Mouse (Mus musculus) lung, postnatal 0 days (tissue): Measurements from ENCODE around the gene Opcml. TPM values are rescaled to one million over a fixed set of nuclear protein-coding genes. Genes with fewer than 3 reads are reported as not detected.

Source experiments
- ATAC-seq: fragments of 200-750 bp; cut with Nextera tagmentation; 2 replicates; pipeline ENCODE4 v1.8.0; 2017; ENCODE audit warnings: moderate library complexity
- DNase-seq: peaks from one replicate; pipeline ENCODE4 v3.0.0-alpha.2; 2016; ENCODE audit warnings: low spot score
- H3K27ac ChIP-seq: fragments of 300-500 bp; sonication (generic); 2 replicates; pipeline ENCODE4 v1.5.1; 2014; ENCODE audit warnings: antibody characterized with exemption, mild to moderate bottlenecking, low read length, mixed read lengths
- H3K27me3 ChIP-seq: fragments of 300-500 bp; sonication (generic); replicated peaks from 2 replicates; pipeline ENCODE4 v1.6.1; 2014; ENCODE audit warnings: low read length, mixed read lengths; ENCODE audit not compliant: insufficient read depth
- H3K36me3 ChIP-seq: fragments of 300-500 bp; sonication (generic); 2 replicates; pipeline ENCODE4 v1.6.1; 2014; ENCODE audit warnings: low read length, mixed read lengths; ENCODE audit not compliant: insufficient read depth
- H3K4me1 ChIP-seq: fragments of 300-500 bp; sonication (generic); 2 replicates; pipeline ENCODE4 v1.6.1; 2014; ENCODE audit warnings: antibody characterized with exemption, low read depth, low read length, mixed read lengths; ENCODE audit not compliant: insufficient read depth
- H3K4me2 ChIP-seq: fragments of 300-500 bp; sonication (generic); replicated peaks from 2 replicates; pipeline ENCODE4 v1.6.1; 2014; ENCODE audit warnings: low read depth, mild to moderate bottlenecking, low read length, moderate library complexity, mixed read lengths
- H3K4me3 ChIP-seq: fragments of 300-500 bp; sonication (generic); 2 replicates; pipeline ENCODE4 v1.5.1; 2014; ENCODE audit warnings: low read depth, low read length
- H3K9ac ChIP-seq: fragments of 300-500 bp; sonication (generic); replicated peaks from 2 replicates; pipeline ENCODE4 v1.6.1; 2014; ENCODE audit warnings: low read depth, mild to moderate bottlenecking
- H3K9me3 ChIP-seq: fragments of 300-500 bp; sonication (generic); 2 replicates; pipeline ENCODE4 v1.6.1; 2016; ENCODE audit warnings: low read length, mixed read lengths
- CTCF ChIP-seq: IDR thresholded peaks from 2 replicates; pipeline ENCODE4 v1.5.1; 2016; ENCODE audit warnings: antibody characterized with exemption, mild to moderate bottlenecking
- EP300 ChIP-seq: IDR thresholded peaks from 2 replicates; pipeline ENCODE4 v1.6.1; 2016; ENCODE audit warnings: antibody characterized with exemption, mild to moderate bottlenecking, control low read depth
- WGBS: fragments of 180-500 bp; shearing (Covaris S2); extraction: QIAGEN DNeasy Blood & Tissue Kit; methylation state at CpG from one replicate; pipeline ENCODE4 v1.1.7; 2014; 5-methylcytosine and 5-hydroxymethylcytosine counted together
- polyA plus RNA-seq: library from polyadenylated mRNA; unstranded; fragments of >200 nt; fragmentation: Nextera tagmentation; extraction: Ambion mirVana; gene quantifications from 2 replicates; pipeline ENCODE4 v1.2.1, GENCODE M21; 2015

Opcml gene
- polyA plus RNA-seq, 1 experiment from 2014 or later, result 2.5 TPM

DNA sequence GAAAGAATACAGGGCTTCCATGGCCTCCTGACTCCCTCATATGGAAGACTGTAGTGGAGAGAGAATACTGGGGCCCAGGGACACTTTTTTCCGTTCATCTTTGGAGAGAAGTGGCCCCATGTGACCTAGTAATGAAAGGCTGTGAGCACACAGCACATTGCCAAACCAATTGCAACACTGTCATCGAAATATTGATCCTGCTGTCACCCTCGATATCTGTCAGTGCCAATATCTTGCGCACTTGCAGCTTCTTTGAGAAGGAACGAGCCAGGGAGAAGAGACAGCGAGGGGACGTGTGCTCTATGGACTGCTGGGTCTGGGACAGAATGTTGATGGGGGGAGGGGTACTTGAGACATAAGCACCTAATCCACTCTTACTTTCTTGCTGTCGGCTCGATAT is 460.8 kb downstream of the Opcml start:
- 73% methylated on average over 9 of the region's 9 CpGs for WGBS
- no peak overlapping the region for H3K4me2 ChIP-seq
- TF ChIP-seq EP300 (no peak), CTCF (no peak)
- ATAC-seq (no peak), DNase-seq (no peak)
- no peaks in the 10 kb centered on the region for H3K4me1 ChIP-seq
- H3K36me3 ChIP-seq, result no peaks in the 10 kb centered on the region
- no peaks in the 10 kb centered on the region for H3K27me3 ChIP-seq
- no peak overlapping the region for H3K27ac ChIP-seq
- no peak overlapping the region for H3K4me3 ChIP-seq
- H3K9me3 ChIP-seq, result no peaks in the 10 kb centered on the region
- H3K9ac ChIP-seq, result no peak overlapping the region

DNA sequence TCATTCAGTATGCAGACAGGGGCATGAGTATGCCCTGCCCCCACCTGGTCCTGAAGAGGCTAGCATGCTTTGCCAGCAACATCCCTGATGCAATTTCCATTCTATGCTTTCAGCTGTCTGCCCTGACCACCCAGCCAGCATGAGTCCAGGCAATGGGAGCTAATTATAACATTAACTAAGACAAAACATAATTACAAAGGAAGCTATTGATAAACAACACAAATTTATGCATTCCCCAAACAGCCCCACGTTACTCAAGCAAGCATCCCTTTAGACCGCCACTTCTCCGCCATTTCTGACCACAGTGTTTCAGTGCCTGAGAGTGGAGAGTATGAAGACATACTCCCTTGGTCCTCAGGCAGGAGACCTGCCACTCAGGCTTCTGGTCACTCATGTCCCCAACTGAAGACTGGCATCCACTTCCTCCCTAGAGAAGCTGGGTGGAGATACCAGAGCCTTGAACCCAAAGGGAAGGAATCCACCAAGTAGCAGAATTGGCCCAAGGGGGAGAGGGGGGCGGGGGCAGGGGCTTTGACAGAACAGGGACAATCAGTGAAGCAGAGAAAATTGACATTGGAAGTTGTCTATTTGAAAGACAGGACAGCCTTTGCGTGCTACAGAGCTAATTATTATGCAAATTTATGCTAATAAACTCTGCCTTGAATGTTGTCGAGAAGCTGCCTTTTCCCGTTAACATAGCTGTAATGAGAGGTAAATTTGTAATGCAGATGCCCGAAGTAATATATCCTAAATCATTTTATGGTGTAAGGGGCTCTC is 464.7 kb downstream of the Opcml start:
- WGBS, result 83% methylated on average over 8 of the region's 8 CpGs
- TF ChIP-seq CTCF (no peak), EP300 (no peak)
- Histone ChIP-seq H3K4me3 (no peak overlapping the region), H3K27me3 (no peaks in the 10 kb centered on the region), H3K27ac (no peak overlapping the region), H3K9ac (no peak overlapping the region), H3K4me2 (no peak overlapping the region), H3K36me3 (no peaks in the 10 kb centered on the region), H3K4me1 (no peaks in the 10 kb centered on the region), H3K9me3 (no peaks in the 10 kb centered on the region)
- DNase-seq (no peak), ATAC-seq (no peak)

DNA sequence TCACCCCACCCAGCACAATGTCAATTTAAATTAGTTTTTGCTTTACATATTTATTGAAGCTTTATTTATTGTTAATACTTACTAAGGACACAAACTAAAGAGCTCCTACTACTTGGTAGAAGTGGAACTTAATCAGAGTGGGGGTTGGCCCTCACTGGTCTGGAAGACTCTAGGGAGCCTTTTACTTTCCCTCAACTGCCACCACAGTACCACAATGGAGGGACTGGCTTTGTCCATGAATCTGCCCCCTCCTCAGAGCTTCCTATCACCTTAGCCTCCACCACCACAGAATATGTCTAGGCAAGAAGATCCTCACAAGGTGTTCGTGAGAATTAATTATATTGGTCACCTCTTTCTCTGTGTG is 465.3 kb downstream of the Opcml start:
- Histone ChIP-seq H3K27ac (no peak overlapping the region), H3K4me2 (no peak overlapping the region), H3K4me1 (no peaks in the 10 kb centered on the region), H3K9me3 (no peaks in the 10 kb centered on the region), H3K27me3 (no peaks in the 10 kb centered on the region), H3K9ac (no peak overlapping the region), H3K36me3 (no peaks in the 10 kb centered on the region), H3K4me3 (no peak overlapping the region)
- TF ChIP-seq CTCF, result no peak
- no peak for TF ChIP-seq EP300
- 88% methylated on average over 1 of the region's 1 CpGs for WGBS
- no peak for ATAC-seq
- no peak for DNase-seq

DNA sequence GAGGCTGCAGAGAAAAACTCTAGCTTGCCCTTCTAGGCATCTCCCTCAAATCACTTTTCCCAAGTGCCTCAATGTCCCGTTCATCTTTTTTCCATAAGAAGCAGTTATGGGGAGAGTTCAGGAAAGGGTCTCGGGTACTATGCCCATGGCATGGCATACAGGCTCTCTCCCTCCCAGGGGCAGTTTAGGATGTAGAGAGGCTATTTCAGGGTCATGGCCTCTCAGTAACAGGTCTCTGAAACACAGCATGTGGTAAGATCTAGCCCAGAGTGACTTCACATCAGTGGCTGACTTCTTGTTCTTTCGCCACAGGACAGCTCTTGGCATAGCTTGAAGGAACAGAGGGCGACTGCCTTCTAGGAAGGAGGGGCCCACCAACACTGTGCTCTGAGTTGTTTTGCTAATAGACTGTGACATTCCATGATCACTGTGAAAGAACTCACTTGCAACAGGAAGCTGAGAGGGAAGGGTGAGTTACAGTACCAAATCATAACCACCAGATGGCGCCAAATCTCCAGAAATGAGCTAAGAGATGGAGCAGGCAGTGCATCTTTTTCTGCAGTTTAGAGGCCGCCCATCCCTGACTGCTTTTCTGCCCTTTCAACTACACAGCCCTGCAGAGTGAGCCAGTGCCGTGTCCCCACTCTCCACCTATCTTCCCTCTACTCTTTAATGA is 470.6 kb downstream of the Opcml start:
- peak; percentile 86 for ATAC-seq
- peak; percentile 85 for DNase-seq
- H3K4me3 ChIP-seq, result no peak overlapping the region
- TF ChIP-seq EP300 (no peak), CTCF (peak; percentile 92)
- H3K4me1 ChIP-seq, result no peaks in the 10 kb centered on the region
- no peak overlapping the region for H3K4me2 ChIP-seq
- no peak overlapping the region for H3K9ac ChIP-seq
- H3K36me3 ChIP-seq, result no peaks in the 10 kb centered on the region
- H3K27me3 ChIP-seq, result no peaks in the 10 kb centered on the region
- no peaks in the 10 kb centered on the region for H3K9me3 ChIP-seq
- WGBS, result 18% methylated on average over 7 of the region's 7 CpGs
- H3K27ac ChIP-seq, result no peak overlapping the region

DNA sequence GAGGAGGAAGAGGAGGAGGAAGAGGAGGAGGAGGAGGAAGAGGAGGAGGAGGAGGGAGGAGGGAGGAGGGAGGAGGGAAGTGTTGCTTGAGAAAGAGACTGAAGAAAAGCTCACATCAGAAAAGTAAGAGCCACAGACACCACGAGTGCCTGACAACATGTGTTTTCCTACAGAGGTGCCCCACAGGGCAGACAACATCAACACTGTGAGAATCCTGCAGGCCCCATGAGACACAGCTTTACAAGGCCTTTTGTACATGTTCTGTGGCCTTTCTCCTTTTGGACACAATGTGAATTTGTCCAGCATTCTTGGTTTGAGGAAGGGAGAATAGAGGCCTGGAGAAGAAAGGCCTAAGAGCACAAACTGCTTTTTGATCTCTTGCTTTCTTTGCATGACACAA is 471.4 kb downstream of the Opcml start:
- Histone ChIP-seq H3K4me3 (no peak overlapping the region), H3K27ac (no peak overlapping the region), H3K4me1 (no peaks in the 10 kb centered on the region), H3K36me3 (no peaks in the 10 kb centered on the region), H3K27me3 (no peaks in the 10 kb centered on the region), H3K4me2 (no peak overlapping the region), H3K9ac (no peak overlapping the region), H3K9me3 (no peaks in the 10 kb centered on the region)
- DNase-seq, result no peak
- ATAC-seq, result no peak
- 87% methylated on average over 1 of the region's 1 CpGs for WGBS
- TF ChIP-seq CTCF (no peak), EP300 (no peak)

DNA sequence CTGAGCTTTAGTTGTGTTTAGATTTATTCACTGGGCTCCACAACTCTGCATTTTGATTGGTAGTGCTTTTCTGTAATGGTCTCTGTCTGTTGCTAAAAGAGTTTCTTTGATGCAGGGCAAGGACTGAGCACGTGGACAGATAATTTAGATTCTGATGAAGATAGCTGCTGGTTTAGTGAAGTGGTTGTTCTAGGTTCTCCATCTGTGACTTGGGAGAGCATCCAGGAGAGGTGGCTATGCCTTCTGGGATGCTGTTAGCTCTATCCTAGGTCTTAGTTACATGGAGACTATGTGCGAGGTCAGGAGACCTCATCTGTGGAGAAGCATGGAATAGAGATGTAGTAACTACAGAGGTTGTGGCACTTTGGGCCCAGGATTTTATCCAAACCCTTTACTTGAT is 472.3 kb downstream of the Opcml start:
- Histone ChIP-seq H3K36me3 (no peaks in the 10 kb centered on the region), H3K9ac (no peak overlapping the region), H3K27ac (no peak overlapping the region), H3K4me2 (no peak overlapping the region), H3K4me1 (no peaks in the 10 kb centered on the region), H3K4me3 (no peak overlapping the region), H3K9me3 (no peaks in the 10 kb centered on the region), H3K27me3 (no peaks in the 10 kb centered on the region)
- no peak for TF ChIP-seq EP300
- TF ChIP-seq CTCF, result no peak
- WGBS, result 56% methylated on average over 2 of the region's 2 CpGs
- DNase-seq, result no peak
- no peak for ATAC-seq
